Mouse (Mus musculus): Measurements from ENCODE around the gene Ttll11. TPM values are rescaled to one million over a fixed set of nuclear protein-coding genes. Genes with fewer than 3 reads are reported as not detected.

Gene Ttll11
- polyA plus RNA-seq, 1 experiment from 2014 or later, result 0.45 TPM

GRCm38 (mm10) chr2:35899712-35900111 lies 80.0 kb downstream of the Ttll11 start:
- H3K4me3 ChIP-seq (ENCODE audit: low read depth, low read length), result no peak overlapping the region
- no peak overlapping the region for H3K9ac ChIP-seq (ENCODE audit: low read depth, low read length)
- no peak overlapping the region for H3K4me2 ChIP-seq
- WGBS, result 90% methylated on average over 3 of the region's 3 CpGs
- no peak for ATAC-seq (replicated peaks; ENCODE audit: low FRiP score)
- no peak for DNase-seq (ENCODE audit: low spot score)
- 0 out of 2 replicates have a peak, but pooled peaks cover 2% of the 10 kb centered on the region for H3K4me1 ChIP-seq (replicated peaks; ENCODE audit: control insufficient read depth, insufficient read depth, low read length)
- H3K36me3 ChIP-seq (ENCODE audit: control insufficient read depth, insufficient read depth, low read length), result no peaks in the 10 kb centered on the region
- H3K27me3 ChIP-seq (replicated peaks; ENCODE audit: control insufficient read depth, insufficient read depth, low read length), result no peaks in the 10 kb centered on the region
- H3K9me3 ChIP-seq (ENCODE audit: control insufficient read depth, low read length), result no peaks in the 10 kb centered on the region
- no peak overlapping the region for H3K27ac ChIP-seq (ENCODE audit: low read depth, low read length)

GRCm38 (mm10) chr2:35899135-35899474 lies 80.6 kb downstream of the Ttll11 start:
- Histone ChIP-seq H3K4me2 (no peak overlapping the region), H3K27ac (ENCODE audit: low read depth, low read length) (no peak overlapping the region), H3K9me3 (ENCODE audit: control insufficient read depth, low read length) (no peaks in the 10 kb centered on the region), H3K4me3 (ENCODE audit: low read depth, low read length) (no peak overlapping the region), H3K27me3 (replicated peaks; ENCODE audit: control insufficient read depth, insufficient read depth, low read length) (no peaks in the 10 kb centered on the region), H3K9ac (ENCODE audit: low read depth, low read length) (no peak overlapping the region), H3K4me1 (replicated peaks; ENCODE audit: control insufficient read depth, insufficient read depth, low read length) (0 out of 2 replicates have a peak, but pooled peaks cover 2% of the 10 kb centered on the region), H3K36me3 (ENCODE audit: control insufficient read depth, insufficient read depth, low read length) (no peaks in the 10 kb centered on the region)
- WGBS, result 61% methylated on average over 4 of the region's 4 CpGs
- DNase-seq (ENCODE audit: low spot score) (no peak), ATAC-seq (replicated peaks; ENCODE audit: low FRiP score) (no peak)

- 0 out of 2 replicates have a peak, but pooled peaks cover 2% of the 10 kb centered on the region for H3K4me1 ChIP-seq (replicated peaks; ENCODE audit: control insufficient read depth, insufficient read depth, low read length)
- H3K9me3 ChIP-seq (ENCODE audit: control insufficient read depth, low read length), result no peaks in the 10 kb centered on the region
- no peaks in the 10 kb centered on the region for H3K27me3 ChIP-seq (replicated peaks; ENCODE audit: control insufficient read depth, insufficient read depth, low read length)
- ATAC-seq (replicated peaks; ENCODE audit: low FRiP score), result 0 out of 2 replicates have a peak, but pooled peaks have one; percentile 20
- H3K27ac ChIP-seq (ENCODE audit: low read depth, low read length), result no peak overlapping the region
- H3K9ac ChIP-seq (ENCODE audit: low read depth, low read length), result no peak overlapping the region
- no peak for DNase-seq (ENCODE audit: low spot score)
- H3K4me3 ChIP-seq (ENCODE audit: low read depth, low read length), result no peak overlapping the region
- H3K4me2 ChIP-seq, result no peak overlapping the region
- WGBS, result 68% methylated on average over 6 of the region's 6 CpGs
- H3K36me3 ChIP-seq (ENCODE audit: control insufficient read depth, insufficient read depth, low read length), result no peaks in the 10 kb centered on the region
Observed at GRCm38 (mm10) chr2:35898425-35899134, 81.1 kb downstream of the Ttll11 start.

GRCm38 (mm10) chr2:35897125-35897524 lies 82.6 kb downstream of the Ttll11 start:
- H3K4me1 ChIP-seq (replicated peaks; ENCODE audit: control insufficient read depth, insufficient read depth, low read length), result 0 out of 2 replicates have a peak, but pooled peaks cover 2% of the 10 kb centered on the region
- no peak for ATAC-seq (replicated peaks; ENCODE audit: low FRiP score)

GRCm38 (mm10) chr2:35894512-35894911 lies 85.2 kb downstream of the Ttll11 start:
- 47% methylated on average over 2 of the region's 2 CpGs for WGBS
- Histone ChIP-seq H3K9ac (ENCODE audit: low read depth, low read length) (no peak overlapping the region), H3K4me1 (replicated peaks; ENCODE audit: control insufficient read depth, insufficient read depth, low read length) (0 out of 2 replicates have a peak, but pooled peaks cover 2% of the 10 kb centered on the region), H3K27me3 (replicated peaks; ENCODE audit: control insufficient read depth, insufficient read depth, low read length) (no peaks in the 10 kb centered on the region), H3K27ac (ENCODE audit: low read depth, low read length) (no peak overlapping the region), H3K4me3 (ENCODE audit: low read depth, low read length) (no peak overlapping the region), H3K9me3 (ENCODE audit: control insufficient read depth, low read length) (no peaks in the 10 kb centered on the region), H3K36me3 (ENCODE audit: control insufficient read depth, insufficient read depth, low read length) (no peaks in the 10 kb centered on the region), H3K4me2 (no peak overlapping the region)
- no peak for ATAC-seq (replicated peaks; ENCODE audit: low FRiP score)
- no peak for DNase-seq (ENCODE audit: low spot score)

More at GRCm38 (mm10) chr2:35897125-35897524, 82.6 kb downstream of the Ttll11 start:
- Histone ChIP-seq H3K27me3 (replicated peaks; ENCODE audit: control insufficient read depth, insufficient read depth, low read length) (no peaks in the 10 kb centered on the region), H3K9ac (ENCODE audit: low read depth, low read length) (no peak overlapping the region), H3K36me3 (ENCODE audit: control insufficient read depth, insufficient read depth, low read length) (no peaks in the 10 kb centered on the region), H3K4me3 (ENCODE audit: low read depth, low read length) (no peak overlapping the region), H3K9me3 (ENCODE audit: control insufficient read depth, low read length) (no peaks in the 10 kb centered on the region), H3K4me2 (no peak overlapping the region), H3K27ac (ENCODE audit: low read depth, low read length) (no peak overlapping the region)
- WGBS, result 70% methylated on average over 2 of the region's 2 CpGs
- no peak for DNase-seq (ENCODE audit: low spot score)

GRCm38 (mm10) chr2:35890635-35891034 lies 89.1 kb downstream of the Ttll11 start:
- ATAC-seq (replicated peaks; ENCODE audit: low FRiP score) (no peak), DNase-seq (ENCODE audit: low spot score) (no peak)
- Histone ChIP-seq H3K4me2 (no peak overlapping the region), H3K9ac (ENCODE audit: low read depth, low read length) (no peak overlapping the region), H3K27me3 (replicated peaks; ENCODE audit: control insufficient read depth, insufficient read depth, low read length) (no peaks in the 10 kb centered on the region), H3K9me3 (ENCODE audit: control insufficient read depth, low read length) (no peaks in the 10 kb centered on the region), H3K36me3 (ENCODE audit: control insufficient read depth, insufficient read depth, low read length) (no peaks in the 10 kb centered on the region), H3K4me1 (replicated peaks; ENCODE audit: control insufficient read depth, insufficient read depth, low read length) (no peaks in the 10 kb centered on the region), H3K4me3 (ENCODE audit: low read depth, low read length) (no peak overlapping the region), H3K27ac (ENCODE audit: low read depth, low read length) (no peak overlapping the region)
- WGBS, result 88% methylated on average over 3 of the region's 3 CpGs

GRCm38 (mm10) chr2:35889776-35890175 lies 89.9 kb downstream of the Ttll11 start:
- DNase-seq (ENCODE audit: low spot score) (no peak), ATAC-seq (replicated peaks; ENCODE audit: low FRiP score) (no peak)
- Histone ChIP-seq H3K4me1 (replicated peaks; ENCODE audit: control insufficient read depth, insufficient read depth, low read length) (no peaks in the 10 kb centered on the region), H3K9ac (ENCODE audit: low read depth, low read length) (no peak overlapping the region), H3K9me3 (ENCODE audit: control insufficient read depth, low read length) (no peaks in the 10 kb centered on the region), H3K36me3 (ENCODE audit: control insufficient read depth, insufficient read depth, low read length) (no peaks in the 10 kb centered on the region), H3K27ac (ENCODE audit: low read depth, low read length) (no peak overlapping the region), H3K4me2 (no peak overlapping the region), H3K4me3 (ENCODE audit: low read depth, low read length) (no peak overlapping the region), H3K27me3 (replicated peaks; ENCODE audit: control insufficient read depth, insufficient read depth, low read length) (no peaks in the 10 kb centered on the region)
- WGBS, result 67% methylated on average over 2 of the region's 2 CpGs

GRCm38 (mm10) chr2:35884296-35884695 lies 95.4 kb downstream of the Ttll11 start:
- no peaks in the 10 kb centered on the region for H3K36me3 ChIP-seq (ENCODE audit: control insufficient read depth, insufficient read depth, low read length)
- DNase-seq (ENCODE audit: low spot score), result no peak
- 30% methylated on average over 7 of the region's 7 CpGs for WGBS

More at GRCm38 (mm10) chr2:35884296-35884695, 95.4 kb downstream of the Ttll11 start:
- Histone ChIP-seq H3K4me3 (ENCODE audit: low read depth, low read length) (no peak overlapping the region), H3K4me1 (replicated peaks; ENCODE audit: control insufficient read depth, insufficient read depth, low read length) (no peaks in the 10 kb centered on the region), H3K27ac (ENCODE audit: low read depth, low read length) (no peak overlapping the region), H3K27me3 (replicated peaks; ENCODE audit: control insufficient read depth, insufficient read depth, low read length) (0 out of 2 replicates have a peak, but pooled peaks cover 13% of the 10 kb centered on the region), H3K9ac (ENCODE audit: low read depth, low read length) (no peak overlapping the region), H3K9me3 (ENCODE audit: control insufficient read depth, low read length) (no peaks in the 10 kb centered on the region), H3K4me2 (no peak overlapping the region)
- no peak for ATAC-seq (replicated peaks; ENCODE audit: low FRiP score)
